Mouse (Mus musculus): Measurements from ENCODE around the gene Clec4f.
"Not testable (repeated sequence)": the region's sequence is repeated elsewhere in the genome, so short reads cannot be mapped to it uniquely, and the experiment has no call there.

Gene Clec4f

GRCm38 (mm10) chr6:83634106-83634505 is 21.9 kb downstream of the Clec4f start:
- DNase-seq (ENCODE audit: low spot score in 2 of 2) = not testable (repeated sequence)

GRCm38 (mm10) chr6:83631815-83632214 is 24.2 kb downstream of the Clec4f start:
- no peak for DNase-seq (ENCODE audit: low spot score in 2 of 2)

GRCm38 (mm10) chr6:83626781-83627180 is 29.2 kb downstream of the Clec4f start:
- DNase-seq (ENCODE audit: low spot score in 2 of 2) = no peak

GRCm38 (mm10) chr6:83619955-83620354 is 36.0 kb downstream of the Clec4f start:
- DNase-seq (ENCODE audit: low spot score in 2 of 2) = no peak

- no peak for DNase-seq (ENCODE audit: low spot score in 2 of 2)
Measured at GRCm38 (mm10) chr6:83617581-83618335, 38.2 kb downstream of the Clec4f start.

- DNase-seq (ENCODE audit: low spot score in 2 of 2) = peak in 1 of 2 experiments; percentile 38
Measured at GRCm38 (mm10) chr6:83616512-83616911, 39.5 kb downstream of the Clec4f start.

- no peak for DNase-seq (ENCODE audit: low spot score in 2 of 2)
Measured at GRCm38 (mm10) chr6:83614469-83614868, 41.5 kb downstream of the Clec4f start.

- no peak for DNase-seq (ENCODE audit: low spot score in 2 of 2)
Measured at GRCm38 (mm10) chr6:83612976-83613375, 43.0 kb downstream of the Clec4f start.

GRCm38 (mm10) chr6:83599636-83600174 is 56.3 kb downstream of the Clec4f start:
- no peak for DNase-seq (ENCODE audit: low spot score in 2 of 2)

- no peak for DNase-seq (ENCODE audit: low spot score in 2 of 2)
Measured at GRCm38 (mm10) chr6:83599060-83599550, 56.9 kb downstream of the Clec4f start.

GRCm38 (mm10) chr6:83598646-83599045 is 57.3 kb downstream of the Clec4f start:
- peak in 1 of 2 experiments; percentile 58 for DNase-seq (ENCODE audit: low spot score in 2 of 2)

GRCm38 (mm10) chr6:83597988-83598387 is 58.0 kb downstream of the Clec4f start:
- DNase-seq (ENCODE audit: low spot score in 2 of 2) = no peak

GRCm38 (mm10) chr6:83595035-83595434 is 61.0 kb downstream of the Clec4f start:
- no peak for DNase-seq (ENCODE audit: low spot score in 2 of 2)

Measured in spleen, postnatal 10 days (tissue).